Mouse (Mus musculus): Measurements from ENCODE around the gene Hyou1. TPM values are rescaled to one million over a fixed set of nuclear protein-coding genes. Genes with fewer than 3 reads are reported as not detected.

Gene Hyou1
- polyA plus RNA-seq, 1 experiment from 2014 or later, result 22.1 TPM

- Histone ChIP-seq H3K9ac (replicated peaks; ENCODE audit: low read depth, low read length) (no peak overlapping the region), H3K4me1 (ENCODE audit: control insufficient read depth, insufficient read depth, low read length) (peaks cover 6% of the 10 kb centered on the region; the same call in 1 of the 2 replicates), H3K27me3 (ENCODE audit: control insufficient read depth, insufficient read depth, low read length) (no peaks in the 10 kb centered on the region), H3K4me3 (ENCODE audit: low read depth, low read length) (no peak overlapping the region), H3K27ac (ENCODE audit: low read length) (no peak overlapping the region), H3K36me3 (ENCODE audit: control insufficient read depth, insufficient read depth, low read length) (peaks cover 19% of the 10 kb centered on the region), H3K4me2 (replicated peaks; ENCODE audit: low read depth, low read length) (no peak overlapping the region), H3K9me3 (ENCODE audit: control insufficient read depth, low read depth, low read length) (no peaks in the 10 kb centered on the region)
- ATAC-seq (ENCODE audit: insufficient number of reproducible peaks, insufficient read depth, low FRiP score, low read depth), result no peak
- WGBS, result 87% methylated on average over 6 of the region's 6 CpGs
Measured at GRCm38 (mm10) chr9:44345570-44346433, 33.5 kb upstream of the Hyou1 start.

- Histone ChIP-seq H3K9ac (replicated peaks; ENCODE audit: low read depth, low read length) (no peak overlapping the region), H3K4me2 (replicated peaks; ENCODE audit: low read depth, low read length) (no peak overlapping the region), H3K27me3 (ENCODE audit: control insufficient read depth, insufficient read depth, low read length) (no peaks in the 10 kb centered on the region), H3K27ac (ENCODE audit: low read length) (no peak overlapping the region), H3K4me3 (ENCODE audit: low read depth, low read length) (no peak overlapping the region), H3K9me3 (ENCODE audit: control insufficient read depth, low read depth, low read length) (no peaks in the 10 kb centered on the region), H3K36me3 (ENCODE audit: control insufficient read depth, insufficient read depth, low read length) (peaks cover 31% of the 10 kb centered on the region), H3K4me1 (ENCODE audit: control insufficient read depth, insufficient read depth, low read length) (peaks cover 6% of the 10 kb centered on the region; the same call in 1 of the 2 replicates)
- 90% methylated on average over 9 of the region's 9 CpGs for WGBS
- no peak for ATAC-seq (ENCODE audit: insufficient number of reproducible peaks, insufficient read depth, low FRiP score, low read depth)
Measured at GRCm38 (mm10) chr9:44347166-44347565, 32.1 kb upstream of the Hyou1 start.

DNA sequence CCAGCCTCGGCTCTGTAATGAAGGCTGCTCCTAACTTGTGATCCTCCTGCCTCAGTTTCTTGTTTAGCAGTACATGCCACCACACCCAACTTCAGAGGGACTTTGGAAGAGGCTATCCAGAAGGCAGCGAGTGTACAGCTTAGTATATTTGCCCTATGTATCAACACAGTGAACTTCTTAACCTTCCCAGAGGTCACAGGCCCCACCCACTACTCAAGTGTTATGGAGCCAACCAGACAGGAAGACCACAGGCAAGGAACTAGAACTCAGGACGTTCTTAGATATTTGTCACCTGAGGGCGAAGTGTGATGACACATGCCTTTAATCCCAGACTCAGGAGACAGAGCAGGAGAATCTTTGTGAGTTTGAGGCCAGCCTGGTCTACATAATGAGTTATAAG is 31.7 kb upstream of the Hyou1 start:
- Histone ChIP-seq H3K27ac (ENCODE audit: low read length) (no peak overlapping the region), H3K4me3 (ENCODE audit: low read depth, low read length) (no peak overlapping the region), H3K4me2 (replicated peaks; ENCODE audit: low read depth, low read length) (no peak overlapping the region), H3K9ac (replicated peaks; ENCODE audit: low read depth, low read length) (no peak overlapping the region), H3K4me1 (ENCODE audit: control insufficient read depth, insufficient read depth, low read length) (peaks cover 6% of the 10 kb centered on the region; the same call in 1 of the 2 replicates), H3K36me3 (ENCODE audit: control insufficient read depth, insufficient read depth, low read length) (peaks cover 36% of the 10 kb centered on the region), H3K9me3 (ENCODE audit: control insufficient read depth, low read depth, low read length) (no peaks in the 10 kb centered on the region), H3K27me3 (ENCODE audit: control insufficient read depth, insufficient read depth, low read length) (no peaks in the 10 kb centered on the region)
- WGBS, result 86% methylated on average over 4 of the region's 4 CpGs
- ATAC-seq (ENCODE audit: insufficient number of reproducible peaks, insufficient read depth, low FRiP score, low read depth), result no peak

- ATAC-seq (ENCODE audit: insufficient number of reproducible peaks, insufficient read depth, low FRiP score, low read depth), result no peak
- H3K9ac ChIP-seq (replicated peaks; ENCODE audit: low read depth, low read length), result no peak overlapping the region
- no peaks in the 10 kb centered on the region for H3K27me3 ChIP-seq (ENCODE audit: control insufficient read depth, insufficient read depth, low read length)
- WGBS, result 98% methylated on average over 4 of the region's 4 CpGs
- H3K4me3 ChIP-seq (ENCODE audit: low read depth, low read length), result no peak overlapping the region
- peaks cover 45% of the 10 kb centered on the region for H3K36me3 ChIP-seq (ENCODE audit: control insufficient read depth, insufficient read depth, low read length)
- H3K27ac ChIP-seq (ENCODE audit: low read length), result no peak overlapping the region
- no peak overlapping the region for H3K4me2 ChIP-seq (replicated peaks; ENCODE audit: low read depth, low read length)
- H3K4me1 ChIP-seq (ENCODE audit: control insufficient read depth, insufficient read depth, low read length), result no peaks in the 10 kb centered on the region
- no peaks in the 10 kb centered on the region for H3K9me3 ChIP-seq (ENCODE audit: control insufficient read depth, low read depth, low read length)
Measured at GRCm38 (mm10) chr9:44348546-44348945, 30.7 kb upstream of the Hyou1 start.

DNA sequence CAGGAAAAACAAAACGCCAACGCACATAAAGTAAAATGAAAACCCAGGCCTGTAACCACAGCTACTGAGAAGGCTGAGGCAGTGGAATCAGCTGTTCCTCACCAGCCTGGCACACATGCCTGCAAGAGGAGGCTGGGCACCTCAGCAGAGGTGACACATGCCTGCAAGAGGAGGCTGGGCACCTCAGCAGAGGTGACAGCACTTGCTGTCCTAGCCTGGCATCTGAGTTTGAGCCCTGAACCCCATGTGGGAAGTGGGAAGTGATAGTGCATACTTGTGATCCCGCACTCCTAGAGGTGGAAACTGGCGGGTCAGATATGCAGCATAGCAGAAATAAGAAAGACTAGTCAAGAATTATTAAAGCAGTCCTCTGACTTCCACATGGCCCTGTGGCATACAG is 27.9 kb upstream of the Hyou1 start:
- Histone ChIP-seq H3K4me2 (replicated peaks; ENCODE audit: low read depth, low read length) (no peak overlapping the region), H3K4me1 (ENCODE audit: control insufficient read depth, insufficient read depth, low read length) (no peaks in the 10 kb centered on the region), H3K4me3 (ENCODE audit: low read depth, low read length) (no peak overlapping the region), H3K9ac (replicated peaks; ENCODE audit: low read depth, low read length) (no peak overlapping the region), H3K36me3 (ENCODE audit: control insufficient read depth, insufficient read depth, low read length) (peaks cover 73% of the 10 kb centered on the region), H3K9me3 (ENCODE audit: control insufficient read depth, low read depth, low read length) (no peaks in the 10 kb centered on the region), H3K27ac (ENCODE audit: low read length) (no peak overlapping the region), H3K27me3 (ENCODE audit: control insufficient read depth, insufficient read depth, low read length) (no peaks in the 10 kb centered on the region)
- no peak for ATAC-seq (ENCODE audit: insufficient number of reproducible peaks, insufficient read depth, low FRiP score, low read depth)
- WGBS, result 97% methylated on average over 4 of the region's 4 CpGs

GRCm38 (mm10) chr9:44352337-44352736 is 27.0 kb upstream of the Hyou1 start:
- Histone ChIP-seq H3K9ac (replicated peaks; ENCODE audit: low read depth, low read length) (no peak overlapping the region), H3K4me1 (ENCODE audit: control insufficient read depth, insufficient read depth, low read length) (no peaks in the 10 kb centered on the region), H3K27ac (ENCODE audit: low read length) (no peak overlapping the region), H3K4me2 (replicated peaks; ENCODE audit: low read depth, low read length) (no peak overlapping the region), H3K9me3 (ENCODE audit: control insufficient read depth, low read depth, low read length) (no peaks in the 10 kb centered on the region), H3K27me3 (ENCODE audit: control insufficient read depth, insufficient read depth, low read length) (no peaks in the 10 kb centered on the region), H3K4me3 (ENCODE audit: low read depth, low read length) (no peak overlapping the region), H3K36me3 (ENCODE audit: control insufficient read depth, insufficient read depth, low read length) (peaks cover 82% of the 10 kb centered on the region)
- 87% methylated on average over 10 of the region's 10 CpGs for WGBS
- ATAC-seq (ENCODE audit: insufficient number of reproducible peaks, insufficient read depth, low FRiP score, low read depth), result no peak

DNA sequence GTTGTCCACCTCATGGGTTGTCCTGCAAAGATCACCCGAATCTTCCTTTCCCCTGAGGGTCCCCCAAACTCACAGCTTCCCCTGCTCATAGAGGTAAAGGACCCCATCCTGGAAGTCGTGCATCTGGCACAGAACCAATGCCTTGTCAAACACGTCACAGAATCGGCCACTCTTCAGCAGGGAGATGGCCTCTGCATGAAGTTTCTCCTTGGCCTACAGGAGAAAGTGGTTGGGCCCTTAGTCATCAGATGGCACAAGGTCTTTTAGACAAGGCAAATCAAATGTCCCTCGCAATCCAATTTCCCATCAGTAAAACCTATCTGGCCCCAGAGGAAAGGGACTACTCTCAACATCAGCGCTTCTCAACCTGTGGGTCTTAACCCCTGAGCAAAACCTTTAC is 26.1 kb upstream of the Hyou1 start:
- no peaks in the 10 kb centered on the region for H3K4me1 ChIP-seq (ENCODE audit: control insufficient read depth, insufficient read depth, low read length)
- H3K9me3 ChIP-seq (ENCODE audit: control insufficient read depth, low read depth, low read length), result no peaks in the 10 kb centered on the region
- no peaks in the 10 kb centered on the region for H3K27me3 ChIP-seq (ENCODE audit: control insufficient read depth, insufficient read depth, low read length)
- no peak overlapping the region for H3K4me3 ChIP-seq (ENCODE audit: low read depth, low read length)
- H3K27ac ChIP-seq (ENCODE audit: low read length), result no peak overlapping the region
- 92% methylated on average over 6 of the region's 6 CpGs for WGBS
- no peak overlapping the region for H3K9ac ChIP-seq (replicated peaks; ENCODE audit: low read depth, low read length)
- no peak overlapping the region for H3K4me2 ChIP-seq (replicated peaks; ENCODE audit: low read depth, low read length)
- peaks cover 83% of the 10 kb centered on the region for H3K36me3 ChIP-seq (ENCODE audit: control insufficient read depth, insufficient read depth, low read length)
- ATAC-seq (ENCODE audit: insufficient number of reproducible peaks, insufficient read depth, low FRiP score, low read depth), result no peak

DNA sequence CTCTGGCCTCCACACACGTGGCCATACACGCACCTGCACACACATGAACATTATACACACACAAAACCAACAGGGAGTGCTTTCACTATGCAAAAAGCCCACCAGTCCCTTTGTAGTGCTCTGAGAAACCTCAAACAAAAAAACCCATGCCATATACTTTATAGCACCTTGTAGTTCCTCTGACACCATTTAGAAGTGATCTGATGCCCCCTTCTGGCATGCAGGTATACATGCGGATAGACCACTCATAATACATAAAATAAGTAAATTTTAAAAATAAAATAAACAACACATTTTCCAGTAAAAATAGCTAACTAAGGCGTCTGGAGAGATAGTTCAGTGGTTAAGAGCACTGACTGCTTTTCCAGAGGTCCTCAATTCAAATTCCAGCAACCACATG is 22.1 kb upstream of the Hyou1 start:
- H3K27ac ChIP-seq (ENCODE audit: low read length), result no peak overlapping the region
- H3K4me2 ChIP-seq (replicated peaks; ENCODE audit: low read depth, low read length), result no peak overlapping the region
- no peak overlapping the region for H3K9ac ChIP-seq (replicated peaks; ENCODE audit: low read depth, low read length)
- 75% methylated on average over 4 of the region's 4 CpGs for WGBS
- peaks cover 66% of the 10 kb centered on the region for H3K36me3 ChIP-seq (ENCODE audit: control insufficient read depth, insufficient read depth, low read length)
- H3K4me1 ChIP-seq (ENCODE audit: control insufficient read depth, insufficient read depth, low read length), result peaks cover 5% of the 10 kb centered on the region; the same call in 1 of the 2 replicates
- no peaks in the 10 kb centered on the region for H3K27me3 ChIP-seq (ENCODE audit: control insufficient read depth, insufficient read depth, low read length)
- no peak for ATAC-seq (ENCODE audit: insufficient number of reproducible peaks, insufficient read depth, low FRiP score, low read depth)
- no peaks in the 10 kb centered on the region for H3K9me3 ChIP-seq (ENCODE audit: control insufficient read depth, low read depth, low read length)
- H3K4me3 ChIP-seq (ENCODE audit: low read depth, low read length), result no peak overlapping the region

All from stomach, embryonic 14.5 days (tissue).